Mouse (Mus musculus) ES-E14 (cell line): ENCODE results near the gene Zfp618. TPM values are rescaled to one million over a fixed set of nuclear protein-coding genes. Genes with fewer than 3 reads are reported as not detected.

ENCODE experiments used
- DNase-seq: peaks from one replicate; pipeline ENCODE4 v3.0.0-alpha.2; 2013; ENCODE audit warnings: low read depth, low spot score
- H3K27ac ChIP-seq: 2 replicates; pipeline ENCODE4 v1.5.1; 2012; ENCODE audit warnings: low read depth, mild to moderate bottlenecking, low read length, moderate library complexity, mixed read lengths; ENCODE audit not compliant: poor library complexity, insufficient read depth, severe bottlenecking
- H3K36me3 ChIP-seq: 2 replicates; pipeline ENCODE4 v1.6.1; 2012; ENCODE audit warnings: mild to moderate bottlenecking, low read length, moderate library complexity, mixed read lengths; ENCODE audit not compliant: control insufficient read depth, poor library complexity, insufficient read depth, severe bottlenecking
- H3K4me1 ChIP-seq, 2 experiments: fragments of 150-350 bp in 1 of 2; sonication (generic) in 1 of 2; 2 replicates each; pipeline ENCODE4 v1.6.1; 2012; ENCODE audit warnings: low read length in 2 of 2, mild to moderate bottlenecking in 1 of 2, mixed read lengths in 1 of 2; ENCODE audit not compliant: control insufficient read depth in 2 of 2, insufficient read depth in 2 of 2, poor library complexity in 1 of 2
- H3K4me3 ChIP-seq, 2 experiments: fragments of 150-350 bp in 1 of 2; sonication (generic) in 1 of 2; 2 replicates each; pipeline ENCODE4 v1.5.1; 2012; ENCODE audit warnings: low read length in 2 of 2, low read depth in 1 of 2, mild to moderate bottlenecking in 1 of 2, mixed read lengths in 1 of 2; ENCODE audit not compliant: insufficient read depth in 1 of 2, poor library complexity in 1 of 2, severe bottlenecking in 1 of 2
- H3K9ac ChIP-seq: 2 replicates; pipeline ENCODE4 v1.6.1; 2012; ENCODE audit warnings: low read depth, mild to moderate bottlenecking, low read length, mixed read lengths; ENCODE audit not compliant: poor library complexity, insufficient read depth, severe bottlenecking
- H3K9me3 ChIP-seq: fragments of 150-350 bp; sonication (generic); 2 replicates; pipeline ENCODE4 v1.6.1; 2012; ENCODE audit warnings: low read depth, mild to moderate bottlenecking, low read length; ENCODE audit not compliant: control insufficient read depth, insufficient read depth
- CHD2 ChIP-seq: IDR thresholded peaks from 2 replicates; pipeline ENCODE4 v1.6.1; 2014; ENCODE audit warnings: mild to moderate bottlenecking, low read depth, low read length, inconsistent platforms
- HCFC1 ChIP-seq: IDR thresholded peaks from 2 replicates; pipeline ENCODE4 v1.6.1; 2012; ENCODE audit warnings: low read length, inconsistent platforms, borderline replicate concordance; ENCODE audit not compliant: insufficient read depth
- MAFK ChIP-seq: IDR thresholded peaks from 2 replicates; pipeline ENCODE4 v1.6.1; 2014; ENCODE audit warnings: mild to moderate bottlenecking, low read depth, low read length, inconsistent platforms; ENCODE audit not compliant: insufficient read depth
- ZC3H11A ChIP-seq: IDR thresholded peaks from 2 replicates; pipeline ENCODE4 v1.6.1; 2012; ENCODE audit warnings: low read depth, mild to moderate bottlenecking, inconsistent platforms, low read length, borderline replicate concordance
- ZNF384 ChIP-seq: IDR thresholded peaks from 2 replicates; pipeline ENCODE4 v1.6.1; 2012; ENCODE audit warnings: low read depth, low read length, inconsistent platforms
- in situ Hi-C, 2 experiments: fragments of 600-800 bp; cut with MboI; formaldehyde crosslinking; loops; one replicate each; pipeline ENCODE4 v1.15.1; 2025; ENCODE audit warnings: low sequenced_read_pairs in 2 of 2, inconsistent platforms in 1 of 2; ENCODE audit not compliant: unreplicated experiment in 2 of 2
- total RNA-seq: library from RNA; depleted of rRNA; stranded (reverse); fragments of 300-350 nt; gene quantifications from 2 replicates; pipeline ENCODE4 v1.2.3, GENCODE M21; 2012; rRNA removed

Zfp618 gene
- 3.0 and 3.3 TPM in 2 replicates for total RNA-seq

GRCm38 (mm10) chr4:62965497-62966302, at the start of gene Zfp618:
Gene Zfp618, plus strand, starts transcription at chr4:62965573.
- in situ Hi-C loops, result no loop called here

GRCm38 (mm10) chr4:62917056-62917455, 48.3 kb upstream of the Zfp618 start:
- no peaks in the 10 kb centered on the region for H3K36me3 ChIP-seq
- H3K27ac ChIP-seq, result no peak overlapping the region
- no peak overlapping the region for H3K4me3 ChIP-seq
- H3K9me3 ChIP-seq, result no peaks in the 10 kb centered on the region
- TF ChIP-seq MAFK (no peak), HCFC1 (no peak), ZNF384 (no peak), CHD2 (no peak), ZC3H11A (no peak)
- H3K4me1 ChIP-seq, result no peaks in the 10 kb centered on the region
- in situ Hi-C loops, result no loop called here
- H3K9ac ChIP-seq, result no peak overlapping the region
- no peak for DNase-seq

More at GRCm38 (mm10) chr4:62965497-62966302, at the start of gene Zfp618:
- H3K4me3 ChIP-seq, result peak within 1 kb of the TSS; percentile 64 to 98
- DNase-seq, result no peak
- no peaks in the 10 kb centered on the region for H3K4me1 ChIP-seq
- H3K27ac ChIP-seq, result no peak within 1 kb of the TSS
- TF ChIP-seq ZNF384 (peak; percentile 91), HCFC1 (no peak)
- peak within 1 kb of the TSS; percentile 74 for H3K9ac ChIP-seq
- no peaks in the 10 kb centered on the region for H3K9me3 ChIP-seq
- H3K36me3 ChIP-seq, result no peaks in the 10 kb centered on the region

GRCm38 (mm10) chr4:62933798-62934197, 31.6 kb upstream of the Zfp618 start:
- DNase-seq, result no peak
- Histone ChIP-seq H3K4me3 (no peak overlapping the region), H3K36me3 (no peaks in the 10 kb centered on the region), H3K4me1 (no peaks in the 10 kb centered on the region), H3K9me3 (no peaks in the 10 kb centered on the region), H3K9ac (no peak overlapping the region), H3K27ac (no peak overlapping the region)
- TF ChIP-seq CHD2 (no peak), MAFK (no peak), ZNF384 (no peak), HCFC1 (no peak), ZC3H11A (no peak; the same call in 1 of the 2 replicates)
- in situ Hi-C loops, result no loop called here

GRCm38 (mm10) chr4:62935589-62936218, 29.7 kb upstream of the Zfp618 start:
- DNase-seq, result no peak
- H3K4me1 ChIP-seq, result no peaks in the 10 kb centered on the region
- no peaks in the 10 kb centered on the region for H3K9me3 ChIP-seq
- H3K27ac ChIP-seq, result no peak overlapping the region
- H3K36me3 ChIP-seq, result no peaks in the 10 kb centered on the region
- no peak overlapping the region for H3K4me3 ChIP-seq
- in situ Hi-C loops, result no loop called here
- no peak for TF ChIP-seq CHD2
- no peak for TF ChIP-seq MAFK
- TF ChIP-seq ZNF384, result no peak
- TF ChIP-seq HCFC1, result no peak
- no peak for TF ChIP-seq ZC3H11A
- no peak overlapping the region for H3K9ac ChIP-seq
